Mouse (Mus musculus) urinary bladder, postnatal 25 days (tissue): Measurements from ENCODE around the gene Jup.

ENCODE experiments used
- DNase-seq: peaks from one replicate; pipeline ENCODE4 v3.0.0; 2022; ENCODE audit warnings: low spot score

Gene Jup

GRCm38 (mm10) chr11:100397600-100398389 is at the start of gene Jup:
Jup (minus strand) TSS chr11:100397763.
- DNase-seq = peak; percentile 99

DNA sequence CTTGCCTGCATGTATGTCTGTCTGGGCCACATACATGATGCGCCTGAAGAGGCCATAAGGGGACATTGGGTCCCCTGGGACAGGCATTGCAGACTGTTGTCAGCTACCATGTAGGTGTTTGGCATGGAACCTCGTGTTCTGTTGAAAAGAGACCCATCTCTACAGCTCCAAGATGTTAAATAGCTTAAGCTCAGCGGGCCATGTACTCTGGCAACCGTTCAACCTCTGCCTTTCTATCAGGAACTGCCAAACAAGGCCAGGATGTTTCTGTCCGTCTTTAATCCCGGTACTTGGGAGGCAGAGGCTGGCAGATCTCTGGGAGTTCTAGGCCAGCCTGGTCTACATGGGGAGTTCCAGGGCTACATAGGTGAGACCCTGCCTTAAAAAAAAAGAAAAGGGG is 45.1 kb upstream of the Jup start:
- DNase-seq = no peak

DNA sequence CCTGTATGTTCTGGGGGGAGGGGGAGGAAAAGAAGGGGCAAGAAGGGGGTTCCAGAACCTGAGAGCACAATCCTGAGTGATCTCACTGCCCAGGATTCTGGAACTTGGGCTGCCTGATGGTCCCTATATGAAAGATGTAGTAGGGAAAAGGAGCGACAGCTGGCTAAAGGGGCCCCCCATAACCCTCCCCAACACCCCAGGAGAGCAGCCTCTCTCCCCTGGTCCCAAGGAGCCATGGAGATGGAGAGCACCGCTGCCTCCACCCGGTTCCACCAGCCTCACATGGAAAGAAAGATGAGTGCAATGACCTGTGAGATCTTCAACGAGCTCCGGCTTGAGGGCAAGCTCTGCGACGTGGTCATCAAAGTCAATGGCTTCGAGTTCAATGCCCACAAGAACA is 44.2 kb upstream of the Jup start, which contains the start of the genes Nt5c3b and Klhl10:
Gene Nt5c3b, minus strand, starts transcription at position 12 of the 400 bp plus-strand sequence.
Gene Klhl10, plus strand, starts transcription at position 121 of the 400 bp plus-strand sequence.
- no peak for DNase-seq

GRCm38 (mm10) chr11:100440691-100441522 is 43.3 kb upstream of the Jup start:
- peak; percentile 84 for DNase-seq

- no peak for DNase-seq
These were observed 40.3 kb upstream of the Jup start for GRCm38 (mm10) chr11:100437901-100438300.

DNA sequence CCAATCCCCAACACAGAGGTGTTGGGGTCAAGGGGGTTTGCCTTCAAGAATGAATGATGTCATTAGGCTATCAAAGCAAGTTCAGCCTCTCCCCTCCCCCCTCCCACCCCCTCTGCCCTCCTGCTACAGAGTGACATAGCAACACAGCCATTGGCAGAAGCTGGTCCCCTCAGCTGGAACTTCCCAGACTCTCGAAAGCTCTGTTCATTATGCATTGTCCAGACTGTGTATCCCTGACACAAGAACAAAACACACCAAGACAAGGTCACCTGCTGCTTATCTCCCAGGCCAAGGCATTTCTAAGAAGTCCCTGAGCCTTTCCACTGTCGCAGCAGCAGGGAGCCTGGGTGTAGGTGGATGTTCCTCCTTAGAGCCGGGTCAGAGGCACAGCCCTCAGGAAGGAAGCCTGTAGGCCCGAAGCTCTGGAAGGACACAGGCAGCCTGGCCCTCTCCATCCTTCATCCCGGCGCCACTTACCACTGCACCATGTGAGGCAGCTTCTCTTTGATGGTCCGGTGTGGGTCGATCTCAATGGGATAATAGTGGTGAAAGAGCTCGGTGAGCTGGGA is 38.2 kb upstream of the Jup start:
- no peak for DNase-seq

- no peak for DNase-seq
These were observed 34.4 kb upstream of the Jup start for GRCm38 (mm10) chr11:100432002-100432401.

- DNase-seq = no peak
These were observed 32.5 kb upstream of the Jup start for GRCm38 (mm10) chr11:100430052-100430451.

DNA sequence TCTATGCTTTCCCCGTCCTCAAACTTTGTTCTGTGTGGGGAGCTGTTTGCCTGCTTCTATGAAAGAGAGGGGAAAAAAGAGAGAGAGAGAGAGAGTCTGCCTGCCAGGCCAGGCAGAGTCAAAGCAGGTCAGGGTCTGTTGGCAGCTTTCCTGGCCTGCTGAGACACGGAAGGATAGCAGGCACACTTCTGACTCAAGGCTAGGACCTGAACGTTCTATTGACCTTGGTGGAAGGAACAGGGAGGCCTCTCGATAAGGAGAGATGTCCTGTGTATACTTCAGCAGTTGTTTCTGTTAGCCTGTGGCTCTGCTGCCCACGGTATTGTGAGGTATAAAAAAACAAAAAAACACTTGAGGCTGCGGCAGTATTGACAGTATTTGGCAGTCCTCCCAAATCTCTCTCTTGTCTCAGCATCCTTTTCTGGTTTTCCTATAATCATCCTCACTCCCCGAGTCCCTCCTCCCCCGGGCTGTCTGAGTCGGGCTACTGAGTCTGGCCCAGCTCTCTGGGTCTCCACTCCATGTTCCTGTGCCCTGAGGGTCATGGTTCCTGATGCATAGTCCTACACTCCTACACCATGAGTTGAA is 31.1 kb upstream of the Jup start:
- no peak for DNase-seq

- DNase-seq = no peak
These were observed 29.3 kb upstream of the Jup start for GRCm38 (mm10) chr11:100426820-100427219.

GRCm38 (mm10) chr11:100425851-100426250 is 28.3 kb upstream of the Jup start:
- DNase-seq = peak; percentile 74

DNA sequence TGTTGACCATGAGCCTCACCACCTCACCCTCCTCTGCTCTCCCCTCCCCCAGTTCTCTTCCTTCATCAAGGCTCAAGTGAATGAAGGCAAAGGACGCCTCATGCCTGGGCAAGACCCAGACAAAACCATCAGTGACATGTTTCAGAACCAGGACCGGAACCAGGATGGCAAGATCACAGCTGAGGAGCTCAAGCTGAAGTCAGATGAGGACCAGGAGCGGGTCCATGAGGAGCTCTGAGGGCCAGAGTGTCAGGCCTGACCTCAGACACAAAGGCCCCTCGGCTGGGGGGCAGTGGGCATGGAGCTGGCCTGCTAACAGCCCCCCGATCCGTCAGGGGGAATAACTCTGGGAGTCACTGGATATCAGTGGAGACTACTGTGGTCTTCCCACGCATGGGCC is 26.3 kb upstream of the Jup start:
- DNase-seq = no peak

DNA sequence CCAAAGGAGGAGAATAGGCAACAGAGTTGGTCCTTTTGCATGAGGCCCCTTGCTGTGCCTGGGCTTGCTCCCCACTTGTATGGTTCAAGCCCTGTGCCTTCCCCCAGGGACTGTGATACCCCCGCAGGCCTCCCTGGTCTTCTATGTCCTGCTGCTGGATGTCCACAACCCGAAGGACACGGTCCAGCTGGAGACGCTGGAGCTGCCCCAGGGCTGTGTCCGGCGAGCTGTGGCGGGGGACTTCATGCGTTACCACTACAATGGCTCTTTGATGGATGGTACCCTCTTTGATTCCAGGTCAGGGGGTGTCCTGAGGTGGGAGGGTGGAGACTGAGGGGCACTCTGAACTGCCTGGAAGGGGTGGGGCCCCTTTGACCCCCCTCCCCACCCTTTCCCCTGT is 24.0 kb upstream of the Jup start:
- no peak for DNase-seq

DNA sequence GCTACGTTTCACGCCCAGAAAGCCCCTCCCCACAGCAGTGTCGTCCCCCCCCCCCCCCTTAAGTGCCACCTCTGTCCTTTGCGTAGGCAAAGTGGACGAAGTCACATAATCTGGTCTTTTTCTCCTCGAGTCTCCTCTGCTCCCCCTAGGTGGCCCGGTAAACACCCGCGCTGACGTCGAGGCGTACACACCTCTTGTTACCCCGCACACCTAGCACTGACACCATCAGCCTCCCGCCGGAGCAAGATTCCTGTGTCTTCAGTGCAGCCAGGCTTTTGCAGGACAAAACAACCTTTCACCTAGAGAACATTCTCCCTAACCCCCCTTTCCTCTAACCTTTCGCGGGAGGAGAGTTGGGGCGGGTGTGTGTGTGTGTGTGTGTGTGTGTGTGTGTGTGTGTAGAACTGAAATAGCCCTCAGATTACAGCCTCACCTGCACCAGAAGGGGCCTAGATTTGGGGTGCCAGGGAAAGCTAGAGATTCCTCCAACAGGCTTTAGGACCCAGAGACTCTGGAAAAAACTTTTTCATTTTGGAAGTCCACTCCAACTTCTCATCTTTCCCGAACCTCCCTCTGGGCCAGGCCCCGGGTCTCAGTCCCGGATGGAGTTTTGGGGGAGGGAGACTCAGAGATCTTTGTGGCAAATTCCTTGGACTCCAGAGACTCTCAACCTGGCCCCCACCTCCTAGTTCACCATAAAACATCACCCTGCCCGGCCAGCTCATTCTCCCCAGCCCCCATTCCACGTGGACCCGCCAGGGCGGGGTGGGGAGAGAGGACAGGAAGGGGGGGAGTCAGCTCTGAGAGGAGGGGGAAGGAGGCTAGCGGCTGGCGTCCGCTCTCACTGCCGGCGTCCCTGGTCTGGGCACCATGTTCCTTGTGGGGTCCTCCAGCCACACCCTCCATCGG is 17.6 kb upstream of the Jup start, which contains the start of gene Fkbp10:
Gene Fkbp10, plus strand, starts transcription at position 784 of the 909 bp plus-strand sequence.
- DNase-seq = peak; percentile 59

DNA sequence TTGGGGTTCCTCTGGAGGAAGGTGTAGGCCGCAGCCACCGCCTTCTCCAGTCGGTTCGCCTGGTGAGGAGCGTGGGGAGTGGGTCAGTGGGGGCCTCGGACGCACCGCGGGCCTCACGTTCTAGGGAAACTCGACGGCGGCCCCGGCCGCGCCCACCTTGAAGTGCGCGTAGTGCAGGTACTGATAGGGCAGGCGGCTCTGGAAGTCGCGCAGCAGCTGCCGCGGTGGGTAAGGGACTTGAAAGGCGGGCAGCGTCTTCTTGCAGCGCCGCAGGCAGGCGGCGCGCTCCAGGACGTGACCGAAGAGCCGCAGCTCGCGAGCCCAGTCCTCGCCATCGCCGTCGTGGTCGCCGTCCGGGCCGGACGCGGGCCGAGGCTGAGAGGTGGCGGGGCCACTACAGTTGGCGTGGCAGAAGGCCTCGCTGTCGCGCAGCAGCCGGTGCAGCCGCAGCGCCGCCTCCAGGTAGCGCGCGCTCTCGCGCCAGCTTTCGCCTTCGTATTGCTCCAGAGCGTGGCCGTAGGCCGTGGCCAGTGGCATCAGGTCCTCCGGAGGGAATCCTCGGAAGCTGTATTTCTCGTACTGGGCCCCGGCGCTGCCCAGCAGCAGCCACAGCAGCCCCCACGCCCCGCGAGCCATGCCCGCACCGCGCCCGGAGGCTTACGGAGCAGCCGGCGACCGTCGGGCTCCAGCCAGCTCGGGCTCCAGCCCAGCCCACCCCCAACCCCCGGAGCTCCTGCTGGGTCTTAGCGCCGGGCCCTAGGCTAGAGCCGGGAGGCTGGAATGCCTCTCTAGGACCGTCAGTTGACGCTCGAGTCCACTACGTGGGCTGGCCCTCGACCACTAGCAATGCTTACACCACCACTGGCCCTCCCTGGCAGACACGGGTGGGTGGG is 16.7 kb upstream of the Jup start, which contains the start of gene P3h4:
Gene P3h4, minus strand, starts transcription at position 816 of the 893 bp plus-strand sequence.
- peak; percentile 75 for DNase-seq

- no peak for DNase-seq
These were observed 16.0 kb upstream of the Jup start for GRCm38 (mm10) chr11:100413541-100413940.

GRCm38 (mm10) chr11:100411736-100412135 is 14.2 kb upstream of the Jup start:
- DNase-seq = no peak

GRCm38 (mm10) chr11:100409686-100410085 is 12.1 kb upstream of the Jup start:
- DNase-seq = no peak

DNA sequence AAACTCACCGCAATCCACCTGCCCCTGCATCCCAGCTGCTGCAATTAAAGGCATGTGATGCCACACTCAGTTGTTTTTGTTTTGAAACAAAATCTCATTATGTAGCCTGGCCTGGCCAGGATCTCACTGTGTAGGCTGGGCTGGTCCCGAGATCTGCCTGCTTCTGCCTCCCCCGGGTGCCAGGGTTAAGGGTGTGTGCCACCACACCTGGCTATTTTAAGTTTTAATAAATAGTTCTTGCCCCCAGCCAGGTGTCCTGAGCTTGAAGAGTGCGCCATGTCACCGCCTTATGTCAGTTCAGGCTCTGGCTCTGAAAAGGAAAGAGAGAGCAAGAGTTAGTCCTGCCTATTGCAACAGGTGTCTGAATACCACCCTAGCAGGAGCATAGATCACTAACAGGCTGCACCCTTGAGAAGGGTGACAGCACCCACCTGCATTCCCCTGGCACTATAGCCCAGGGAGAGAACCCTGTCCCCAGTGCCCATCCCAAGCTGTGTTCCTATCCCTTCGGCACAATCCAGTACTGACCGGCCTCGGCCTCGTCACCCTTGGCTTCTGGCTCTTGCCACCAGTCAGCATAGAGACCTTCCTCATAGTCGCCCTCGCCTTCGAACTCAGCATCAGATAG is 11.4 kb upstream of the Jup start:
- DNase-seq = no peak
